Mouse (Mus musculus) brain, embryonic 14.5 days (tissue): ENCODE results near the gene Fndc3b. TPM values are rescaled to one million over a fixed set of nuclear protein-coding genes. Genes with fewer than 3 reads are reported as not detected.

Source experiments
- DNase-seq: peaks from one replicate; pipeline ENCODE4 v3.0.0-alpha.2; 2011; ENCODE audit warnings: low read depth
- CTCF ChIP-seq: fragments of 200-500 bp; IDR thresholded peaks from 2 replicates; pipeline ENCODE4 v1.5.1; 2012; ENCODE audit warnings: inconsistent platforms, mild to moderate bottlenecking, moderate library complexity, borderline replicate concordance; ENCODE audit not compliant: insufficient read depth, insufficient read length; ENCODE audit errors: extremely low read depth
- POLR2A ChIP-seq: fragments of 200-500 bp; IDR thresholded peaks from 2 replicates; pipeline ENCODE4 v1.6.1; 2012; ENCODE audit warnings: mild to moderate bottlenecking, inconsistent platforms, borderline replicate concordance; ENCODE audit not compliant: poor library complexity, insufficient read depth, insufficient read length, severe bottlenecking; ENCODE audit errors: extremely low read depth
- polyA plus RNA-seq: library from polyadenylated mRNA; depleted of rRNA; stranded (reverse); fragments of >200 nt; gene quantifications from 2 replicates; pipeline ENCODE4 v1.2.3, GENCODE M21; 2012

Gene Fndc3b
- polyA plus RNA-seq, 1 experiment = 10.9 TPM

- DNase-seq = peak; percentile 51
- TF ChIP-seq CTCF (peak; percentile 37; the same call in 1 of the 2 replicates), POLR2A (no peak)
Observed at GRCm38 (mm10) chr3:27572305-27572704, 138.8 kb downstream of the Fndc3b start.

GRCm38 (mm10) chr3:27565314-27565713, 145.8 kb downstream of the Fndc3b start:
- TF ChIP-seq POLR2A (no peak), CTCF (no peak)

GRCm38 (mm10) chr3:27563047-27563624, 148.0 kb downstream of the Fndc3b start:
- TF ChIP-seq CTCF (no peak), POLR2A (no peak)
- no peak for DNase-seq

More at GRCm38 (mm10) chr3:27565314-27565713, 145.8 kb downstream of the Fndc3b start:
- no peak for DNase-seq

GRCm38 (mm10) chr3:27562476-27562875, 148.6 kb downstream of the Fndc3b start:
- TF ChIP-seq POLR2A = no peak
- no peak for TF ChIP-seq CTCF
- no peak for DNase-seq

- TF ChIP-seq POLR2A (no peak), CTCF (no peak)
- peak; percentile 36 for DNase-seq
Observed at GRCm38 (mm10) chr3:27561921-27562320, 149.2 kb downstream of the Fndc3b start.

GRCm38 (mm10) chr3:27559316-27559715, 151.8 kb downstream of the Fndc3b start:
- TF ChIP-seq POLR2A = no peak
- no peak for TF ChIP-seq CTCF
- no peak for DNase-seq

GRCm38 (mm10) chr3:27557100-27558004, 153.8 kb downstream of the Fndc3b start:
- no peak for DNase-seq
- no peak for TF ChIP-seq POLR2A
- no peak for TF ChIP-seq CTCF

GRCm38 (mm10) chr3:27555401-27555940, 155.6 kb downstream of the Fndc3b start:
- TF ChIP-seq CTCF (no peak), POLR2A (no peak)
- DNase-seq = no peak

GRCm38 (mm10) chr3:27554325-27554724, 156.8 kb downstream of the Fndc3b start:
- DNase-seq = no peak
- TF ChIP-seq CTCF (no peak), POLR2A (no peak)

- TF ChIP-seq CTCF (no peak), POLR2A (no peak)
- no peak for DNase-seq
Observed at GRCm38 (mm10) chr3:27553781-27554180, 157.3 kb downstream of the Fndc3b start.

GRCm38 (mm10) chr3:27551005-27551404, 160.1 kb downstream of the Fndc3b start:
- no peak for DNase-seq
- TF ChIP-seq CTCF = no peak
- TF ChIP-seq POLR2A = no peak

GRCm38 (mm10) chr3:27550409-27550808, 160.7 kb downstream of the Fndc3b start:
- TF ChIP-seq POLR2A (no peak), CTCF (no peak)
- DNase-seq = no peak

- DNase-seq = no peak
- TF ChIP-seq POLR2A (no peak), CTCF (no peak)
Observed at GRCm38 (mm10) chr3:27545651-27546050, 165.5 kb downstream of the Fndc3b start.
